Comparison of ENCODE assay signal across 8 mouse cellular contexts in the genomic region with DNA sequence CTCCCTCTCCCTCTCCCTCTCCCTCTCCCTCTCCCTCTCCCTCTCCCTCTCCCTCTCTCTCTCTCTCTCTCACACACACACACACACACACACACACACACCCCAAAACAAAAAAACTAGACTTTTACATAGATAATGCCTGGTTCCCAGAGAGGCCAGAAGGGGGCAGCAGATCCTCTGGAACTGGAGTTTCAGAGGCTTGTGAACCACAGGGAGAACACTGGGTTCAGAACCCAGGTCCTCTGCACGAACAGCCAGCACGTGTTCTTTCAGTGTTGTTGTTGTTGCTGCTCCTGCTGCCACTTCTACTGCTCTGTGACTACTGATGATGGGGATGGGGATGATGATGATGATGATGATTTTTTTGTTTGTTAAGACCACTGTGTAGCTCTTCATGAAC.
DNase-seq lines count a peak whose midpoint lies in the region; TF ChIP-seq lines count a peak whose summit lies in the region.

No protein-coding gene starts in this region.

- peak; percentile 42; the same call in 1 of the 2 replicates for TF ChIP-seq CTCF in gastrocnemius, adult 2 months (IDR thresholded peaks at IDR 0.05)
- 0 out of 2 replicates have a peak, but pooled peaks have one; percentile 27 for TF ChIP-seq CTCF in bone marrow, adult 2 months (IDR thresholded peaks at IDR 0.05; ENCODE audit: control insufficient read depth, insufficient read depth, low read length)

- no peaks in the 10 kb centered on the region for H3K4me1 ChIP-seq in bone marrow, adult 2 months (ENCODE audit: control insufficient read depth, insufficient read depth, low read length)

- no peaks in the 10 kb centered on the region for H3K36me3 ChIP-seq in splenic B cell, adult 2 months (ENCODE audit: control insufficient read depth, insufficient read depth, low read length, poor library complexity, severe bottlenecking)

- no peaks in the 10 kb centered on the region for H3K27me3 ChIP-seq in splenic B cell, adult 2 months (ENCODE audit: control insufficient read depth, insufficient read depth, low read length, poor library complexity, severe bottlenecking)

- no peak overlapping the region for H3K4me3 ChIP-seq in gastrocnemius, adult 2 months
- H3K4me3 ChIP-seq in bone marrow, adult 2 months (replicated peaks; ENCODE audit: control insufficient read depth, low read depth, low read length), result no peak overlapping the region

- intact Hi-C loops in gastrocnemius, adult 2 months (cut with DNase I), result no loop called here

- peak; percentile 21 for DNase-seq in gastrocnemius, adult 2 months
- DNase-seq in gastrocnemius, adult 8-10 months (ENCODE audit: low spot score in 2 of 2), result no peak
- DNase-seq in ovary, postnatal 36 days (ENCODE audit: low spot score), result peak; percentile 13
- no peak for DNase-seq in ovary, postnatal 10 days (ENCODE audit: low spot score)
- DNase-seq in kidney, postnatal 36 days, result peak; percentile 20 to 68
- DNase-seq in splenic B cell, adult 2 months (ENCODE audit: low read depth, low spot score), result peak; percentile 33
- no peak for DNase-seq in right cerebral cortex, adult 2 months (ENCODE audit: low spot score in 2 of 2)

- no peak for TF ChIP-seq POLR2A in bone marrow, adult 2 months (IDR thresholded peaks at IDR 0.05; ENCODE audit: borderline replicate concordance, control insufficient read depth, low read depth, low read length)

- 28% methylated on average over 2 of the region's 2 CpGs for WGBS in bone marrow, adult 2 months

- no peak overlapping the region for H3K27ac ChIP-seq in gastrocnemius, adult 2 months
- H3K27ac ChIP-seq in bone marrow, adult 2 months (ENCODE audit: control insufficient read depth, insufficient read depth, low read depth, low read length, poor library complexity), result no peak overlapping the region

Comparison
In these comparisons a context has a peak if more than half of its experiments do, and no peak if none do; other contexts are left out.
1. DNase-seq: peak in gastrocnemius, adult 2 months (single experiment), ovary, postnatal 36 days (single experiment), kidney, postnatal 36 days (2 of 2) and splenic B cell, adult 2 months (single experiment); none in gastrocnemius, adult 8-10 months (0 of 2), ovary, postnatal 10 days (single experiment) and right cerebral cortex, adult 2 months (0 of 2).